ENCODE assay signal across 7 mouse cellular contexts in the genomic region with DNA sequence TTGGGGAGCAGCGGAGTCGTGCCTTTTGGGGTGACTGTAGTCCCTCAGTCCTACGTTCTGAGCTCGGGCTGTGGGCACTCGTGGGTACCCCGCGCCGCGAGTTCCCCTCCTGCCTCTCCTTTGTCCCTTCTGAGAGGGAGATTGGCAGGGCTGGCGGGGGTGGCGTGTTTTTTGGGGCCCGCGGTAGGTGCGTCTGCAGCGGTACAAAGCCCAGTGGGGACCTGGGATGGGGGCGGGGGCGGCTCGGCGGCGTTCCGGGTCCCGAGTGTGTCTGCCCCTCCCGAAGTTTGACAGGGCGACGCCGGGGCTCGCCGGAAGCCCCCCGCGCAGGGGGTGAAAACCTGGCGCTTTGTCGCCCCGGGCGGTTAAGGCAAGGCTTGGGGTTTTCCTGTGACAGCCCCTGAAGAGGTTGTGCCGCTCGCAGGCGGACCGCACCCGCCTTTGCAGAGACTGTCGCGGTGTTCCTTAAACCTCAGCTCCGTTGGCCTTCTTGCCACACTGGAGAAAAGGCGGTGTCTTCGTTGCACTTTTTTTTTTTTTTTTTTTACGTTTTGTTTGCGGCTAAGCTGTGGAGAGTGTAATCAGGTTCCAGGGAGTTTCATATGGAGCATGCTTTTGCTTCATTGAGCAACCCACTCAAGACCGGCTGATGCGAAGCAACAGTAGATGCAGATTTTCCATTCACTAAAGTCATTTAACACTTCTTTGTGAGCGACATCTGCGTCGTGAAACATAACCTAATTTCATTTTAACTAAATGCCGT. TPM values are rescaled to one million over a fixed set of nuclear protein-coding genes. Genes with fewer than 3 reads are reported as not detected.
DNase-seq lines count a peak whose midpoint lies in the region; ATAC-seq and TF ChIP-seq lines count a peak whose summit lies in the region.

No protein-coding gene starts in this region.

- H3K79me2 ChIP-seq in MEL (ENCODE audit: control insufficient read depth, insufficient read depth, low read length, poor library complexity) = peaks cover 50% of the 10 kb centered on the region

- H3K27ac ChIP-seq in MEL (ENCODE audit: control insufficient read depth, low read depth, low read length) = peak overlapping the region; percentile 83
- H3K27ac ChIP-seq in forebrain, embryonic 14.5 days (ENCODE audit: low read depth, low read length) = peak overlapping the region; percentile 94
- H3K27ac ChIP-seq in hindbrain, embryonic 10.5 days = peak overlapping the region; percentile 95

- TF ChIP-seq RAD21 in MEL (IDR thresholded peaks at IDR 0.05; ENCODE audit: low read depth, low read length) = no peak

- H3K4me3 ChIP-seq in MEL (ENCODE audit: control insufficient read depth in 1 of 2, insufficient read depth in 1 of 2, low read depth in 2 of 2, low read length in 2 of 2) = peak overlapping the region; percentile 86 to 91
- peak overlapping the region; percentile 99 for H3K4me3 ChIP-seq in forebrain, embryonic 14.5 days (ENCODE audit: low read depth, low read length)
- peak overlapping the region; percentile 97 for H3K4me3 ChIP-seq in hindbrain, embryonic 10.5 days

- peaks cover 0 to 40% of the 10 kb centered on the region in 2 experiments; a peak in 3 of 4 replicates for H3K36me3 ChIP-seq in MEL (ENCODE audit: control insufficient read depth in 1 of 2, insufficient read depth in 2 of 2, low read length in 2 of 2)
- H3K36me3 ChIP-seq in forebrain, embryonic 14.5 days (ENCODE audit: control insufficient read depth, insufficient read depth, low read length) = no peaks in the 10 kb centered on the region
- H3K36me3 ChIP-seq in hindbrain, embryonic 10.5 days = no peaks in the 10 kb centered on the region

- peak overlapping the region; percentile 92 for H3K9ac ChIP-seq in MEL (ENCODE audit: control insufficient read depth, low read depth, low read length, poor library complexity, severe bottlenecking)
- H3K9ac ChIP-seq in forebrain, embryonic 14.5 days (ENCODE audit: low read length) = peak overlapping the region; percentile 93

- no peak for TF ChIP-seq CTCF in MEL (IDR thresholded peaks at IDR 0.05 in 2 of 3, conservative IDR thresholded peaks at IDR 0.05 in 1 of 3; ENCODE audit: control insufficient read depth in 1 of 3, insufficient read depth in 1 of 3, low read depth in 2 of 3, low read length in 3 of 3, poor library complexity in 1 of 3, severe bottlenecking in 1 of 3)

- no peaks in the 10 kb centered on the region for H3K27me3 ChIP-seq in MEL (ENCODE audit: control insufficient read depth in 1 of 2, insufficient read depth in 2 of 2, low read length in 2 of 2)
- no peaks in the 10 kb centered on the region for H3K27me3 ChIP-seq in forebrain, embryonic 14.5 days (replicated peaks; ENCODE audit: control insufficient read depth, insufficient read depth, low read length)
- H3K27me3 ChIP-seq in hindbrain, embryonic 10.5 days (ENCODE audit: insufficient read depth, poor library complexity, severe bottlenecking) = no peaks in the 10 kb centered on the region

- peak overlapping the region; percentile 51 for H3K4me2 ChIP-seq in forebrain, embryonic 14.5 days (ENCODE audit: low read length)

- no peaks in the 10 kb centered on the region for H3K9me3 ChIP-seq in MEL (replicated peaks; ENCODE audit: insufficient read depth, low read length)
- H3K9me3 ChIP-seq in forebrain, embryonic 14.5 days (replicated peaks; ENCODE audit: control insufficient read depth, low read length) = no peaks in the 10 kb centered on the region
- no peaks in the 10 kb centered on the region for H3K9me3 ChIP-seq in hindbrain, embryonic 10.5 days

- TF ChIP-seq EP300 in MEL (IDR thresholded peaks at IDR 0.05; ENCODE audit: low read depth in 1 of 2, low read length in 2 of 2) = no peak

- peaks cover 17 to 30% of the 10 kb centered on the region in 2 experiments for H3K4me1 ChIP-seq in MEL (ENCODE audit: control insufficient read depth in 1 of 2, insufficient read depth in 2 of 2, low read length in 2 of 2)
- peaks cover 5% of the 10 kb centered on the region; the same call in 1 of the 2 replicates for H3K4me1 ChIP-seq in forebrain, embryonic 14.5 days (ENCODE audit: control insufficient read depth, insufficient read depth, low read length)
- peaks cover 18% of the 10 kb centered on the region for H3K4me1 ChIP-seq in hindbrain, embryonic 10.5 days (replicated peaks)

- WGBS in forebrain, embryonic 14.5 days = 0% methylated on average over 52 of the region's 52 CpGs
- WGBS in hindbrain, embryonic 10.5 days = under 1% methylated on average over 52 of the region's 52 CpGs

- intact Hi-C loops in left cerebral cortex, postnatal 36 days (cut with DNase I) = loop anchor here (5.0 kb wide), 1 partner anchor 87 kb away; no protein-coding TSS in a partner anchor

- peak; percentile 75 for DNase-seq in MEL (ENCODE audit: low read depth, low spot score)
- DNase-seq in c-Kit-positive CD71-negative TER-119-negative erythroid progenitor cells, embryonic 14.5 days (ENCODE audit: low read depth) = peak; percentile 52
- DNase-seq in forebrain, embryonic 14.5 days (ENCODE audit: low spot score) = peak; percentile 59
- peak; percentile 54 for DNase-seq in hindbrain, embryonic 10.5 days (ENCODE audit: low spot score)
- DNase-seq in left cerebral cortex, postnatal 36 days (ENCODE audit: low spot score in 2 of 2) = peak; percentile 54 to 68
- peak; percentile 35 for DNase-seq in skeletal muscle tissue, adult 2 months (ENCODE audit: low read depth, low spot score)

- peak; percentile 5 to 39; a peak in 1 of 4 replicates for TF ChIP-seq POLR2A in MEL (IDR thresholded peaks at IDR 0.05; ENCODE audit: control insufficient read depth in 1 of 2, insufficient read depth in 1 of 2, low read depth in 1 of 2, low read length in 2 of 2, poor library complexity in 1 of 2)

- ATAC-seq in forebrain, embryonic 14.5 days = peak; percentile 33
- peak; percentile 27 for ATAC-seq in megakaryocyte-erythroid progenitor cell, adult 5-6 weeks (replicated peaks; ENCODE audit: low FRiP score, low TSS enrichment, poor library complexity, severe bottlenecking)

TF ChIP-seq in MEL, 35 proteins besides CTCF, POLR2A, EP300 and RAD21:
- TF ChIP-seq CHD1 (IDR thresholded peaks at IDR 0.05; ENCODE audit: low read depth, low read length) = peak; percentile 92; the same call in 1 of the 2 replicates
- TF ChIP-seq TAL1 (IDR thresholded peaks at IDR 0.05; ENCODE audit: low read length) = no peak
- peak; percentile 35; the same call in 1 of the 2 replicates for TF ChIP-seq TBP (IDR thresholded peaks at IDR 0.05; ENCODE audit: low read depth, low read length)
- TF ChIP-seq ZMIZ1 (IDR thresholded peaks at IDR 0.05; ENCODE audit: low read depth, low read length) = no peak
- no peak for TF ChIP-seq MYB (IDR thresholded peaks at IDR 0.05; ENCODE audit: low read depth, low read length)
- TF ChIP-seq MAX (IDR thresholded peaks at IDR 0.05; ENCODE audit: low read length) = peak; percentile 10; the same call in 1 of the 2 replicates
- no peak for TF ChIP-seq NELFE (IDR thresholded peaks at IDR 0.05; ENCODE audit: low read depth, low read length)
- TF ChIP-seq GABPA (IDR thresholded peaks at IDR 0.05; ENCODE audit: low read depth, low read length) = no peak
- 0 out of 2 replicates have a peak, but pooled peaks have one; percentile 90 for TF ChIP-seq UBTF (IDR thresholded peaks at IDR 0.05; ENCODE audit: borderline replicate concordance, insufficient read depth, low read depth, low read length)
- TF ChIP-seq GATA1 (IDR thresholded peaks at IDR 0.05; ENCODE audit: low read depth, low read length) = no peak
- TF ChIP-seq ETS1 (IDR thresholded peaks at IDR 0.05; ENCODE audit: low read depth, low read length) = 0 out of 2 replicates have a peak, but pooled peaks have one; percentile 8
- peak; percentile 75 for TF ChIP-seq SIN3A (IDR thresholded peaks at IDR 0.05; ENCODE audit: low read length)
- TF ChIP-seq MXI1 (IDR thresholded peaks at IDR 0.05; ENCODE audit: low read depth, low read length) = peak; percentile 77
- TF ChIP-seq ZNF384 (IDR thresholded peaks at IDR 0.05; ENCODE audit: low read depth, low read length) = peak; percentile 88
- no peak for TF ChIP-seq SMC3 (IDR thresholded peaks at IDR 0.05; ENCODE audit: low read depth, low read length)

RNA-seq across cellular contexts. Expression of gene Osbpl8, which starts 0.8 kb away (rescaled TPM):
- total RNA-seq in MEL (2012; rRNA removed) = 44.8 and 65.7 TPM in 2 replicates
- 10 to 100 TPM; 26.2 to 33.4 TPM for polyA plus RNA-seq in MEL (2012; ENCODE audit: insufficient read depth in 1 of 2, insufficient read length in 2 of 2, low read depth in 1 of 2, low replicate concordance in 2 of 2, missing spikeins in 1 of 2)
- 12.9 and 17.4 TPM in 2 replicates for polyA plus RNA-seq in forebrain, embryonic 14.5 days (2014; fragmentation: Nextera tagmentation; extraction: Ambion mirVana)
- polyA plus RNA-seq in hindbrain, embryonic 10.5 days (2016; fragmentation: Nextera tagmentation; extraction: Ambion mirVana) = 9.2 and 9.4 TPM in 2 replicates
- total RNA-seq in left cerebral cortex, postnatal 36 days (2021) = 10 to 100 TPM; 83.9 to 99.7 TPM
- 54.0 and 62.3 TPM in 2 replicates for total RNA-seq in megakaryocyte-erythroid progenitor cell, adult 5-6 weeks (2014; fragmentation: Nextera tagmentation)
- 68.9 and 148 TPM in 2 replicates for total RNA-seq in megakaryocyte-erythroid progenitor cell, adult 5-6 weeks (2017)

Comparison
In these comparisons a context has a peak if more than half of its experiments do, and no peak if none do; other contexts are left out.
1. Peak in every context shown above with its lines: DNase-seq, ATAC-seq, H3K4me3 ChIP-seq and H3K27ac ChIP-seq.